Mouse (Mus musculus): ENCODE results near the gene Kank1. TPM values are rescaled to one million over a fixed set of nuclear protein-coding genes. Genes with fewer than 3 reads are reported as not detected.

Kank1 gene
- polyA plus RNA-seq, 1 experiment from 2014 or later = 20.4 TPM

DNA sequence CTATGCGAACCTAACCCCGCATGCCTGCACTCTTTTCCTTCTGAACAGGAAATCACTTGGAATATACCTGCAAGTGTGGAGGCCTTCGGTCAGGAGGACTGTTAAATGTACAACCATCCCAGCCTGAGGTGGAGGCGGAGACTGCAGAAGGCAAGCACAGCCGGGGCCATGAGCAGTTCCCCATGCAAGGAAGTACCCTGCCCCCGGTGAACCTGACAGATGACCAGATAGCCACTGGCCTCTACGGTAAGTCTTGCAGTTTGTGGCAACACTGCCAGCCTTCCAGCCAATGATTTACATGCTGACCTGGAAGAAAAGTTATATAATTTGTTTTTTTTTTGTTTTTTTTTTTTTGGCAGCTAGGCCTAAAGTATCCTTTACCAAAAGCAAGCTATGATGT is 185.3 kb downstream of the Kank1 start:
- no peak overlapping the region for H3K4me3 ChIP-seq
- H3K4me1 ChIP-seq = no peaks in the 10 kb centered on the region
- H3K9me3 ChIP-seq (replicated peaks) = no peaks in the 10 kb centered on the region
- H3K27me3 ChIP-seq = no peaks in the 10 kb centered on the region
- no peak overlapping the region for H3K9ac ChIP-seq
- ATAC-seq (ENCODE audit: low FRiP score) = no peak
- H3K36me3 ChIP-seq = 0 out of 2 replicates have a peak, but pooled peaks cover 3% of the 10 kb centered on the region
- H3K27ac ChIP-seq = no peak overlapping the region
- 86% methylated on average over 7 of the region's 7 CpGs for WGBS
- H3K4me2 ChIP-seq (replicated peaks) = no peak overlapping the region

GRCm38 (mm10) chr19:25423371-25423770 is 186.6 kb downstream of the Kank1 start:
- Histone ChIP-seq H3K27me3 (no peaks in the 10 kb centered on the region), H3K4me3 (no peak overlapping the region), H3K4me2 (replicated peaks) (no peak overlapping the region), H3K27ac (no peak overlapping the region), H3K36me3 (0 out of 2 replicates have a peak, but pooled peaks cover 3% of the 10 kb centered on the region), H3K9ac (no peak overlapping the region), H3K4me1 (no peaks in the 10 kb centered on the region), H3K9me3 (replicated peaks) (no peaks in the 10 kb centered on the region)
- no peak for ATAC-seq (ENCODE audit: low FRiP score)
- WGBS = 93% methylated on average over 5 of the region's 5 CpGs

DNA sequence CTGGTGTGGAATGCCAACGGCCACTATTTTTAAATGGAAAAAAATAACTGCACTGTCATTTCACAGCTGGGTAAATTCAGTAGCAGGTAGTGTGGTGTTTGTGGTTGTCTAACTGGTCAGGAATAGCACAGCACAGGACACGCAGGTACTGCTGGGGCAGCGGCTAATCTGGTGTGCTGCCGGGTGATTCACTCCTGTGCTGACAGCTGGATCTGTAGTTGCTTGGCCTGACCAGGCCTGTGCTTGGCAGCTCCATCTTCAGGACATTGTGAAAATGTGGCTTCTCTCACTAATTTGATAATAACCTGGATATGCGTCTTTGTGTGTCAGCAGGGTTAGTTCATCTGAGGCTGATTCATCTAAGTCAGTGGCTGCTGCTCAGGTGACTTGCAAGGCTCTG is 189.7 kb downstream of the Kank1 start:
- Histone ChIP-seq H3K4me2 (replicated peaks) (no peak overlapping the region), H3K36me3 (peaks cover 12% of the 10 kb centered on the region; the same call in 1 of the 2 replicates), H3K27ac (no peak overlapping the region), H3K27me3 (no peaks in the 10 kb centered on the region), H3K9me3 (replicated peaks) (no peaks in the 10 kb centered on the region), H3K4me3 (no peak overlapping the region), H3K9ac (no peak overlapping the region), H3K4me1 (no peaks in the 10 kb centered on the region)
- 91% methylated on average over 5 of the region's 5 CpGs for WGBS
- no peak for ATAC-seq (ENCODE audit: low FRiP score)

DNA sequence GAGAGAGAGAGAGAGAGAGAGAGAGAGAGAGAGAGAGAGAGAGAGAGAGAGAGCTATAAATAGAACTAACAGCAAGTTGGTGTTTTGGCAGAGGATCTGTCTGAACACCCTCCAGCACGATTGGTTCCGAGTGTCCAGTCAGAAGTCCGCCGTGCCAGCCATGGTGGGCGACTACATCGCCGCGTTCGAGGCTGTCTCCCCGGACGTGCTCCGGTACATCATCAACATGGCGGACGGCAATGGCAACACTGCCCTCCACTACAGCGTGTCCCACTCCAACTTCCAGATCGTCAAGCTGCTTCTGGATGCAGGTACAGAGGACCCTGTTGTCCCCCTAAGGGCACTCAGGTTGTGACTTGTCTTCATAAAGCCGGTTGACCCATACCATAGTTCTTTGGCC is 191.1 kb downstream of the Kank1 start:
- Histone ChIP-seq H3K4me2 (replicated peaks) (no peak overlapping the region), H3K9ac (no peak overlapping the region), H3K4me1 (no peaks in the 10 kb centered on the region), H3K4me3 (no peak overlapping the region), H3K27ac (no peak overlapping the region), H3K27me3 (no peaks in the 10 kb centered on the region), H3K36me3 (peaks cover 12% of the 10 kb centered on the region; the same call in 1 of the 2 replicates), H3K9me3 (replicated peaks) (no peaks in the 10 kb centered on the region)
- ATAC-seq (ENCODE audit: low FRiP score) = no peak
- 95% methylated on average over 17 of the region's 17 CpGs for WGBS

GRCm38 (mm10) chr19:25428338-25428962 is 191.7 kb downstream of the Kank1 start:
- Histone ChIP-seq H3K9ac (no peak overlapping the region), H3K4me2 (replicated peaks) (no peak overlapping the region), H3K4me3 (no peak overlapping the region), H3K27ac (no peak overlapping the region), H3K27me3 (no peaks in the 10 kb centered on the region), H3K9me3 (replicated peaks) (no peaks in the 10 kb centered on the region), H3K4me1 (no peaks in the 10 kb centered on the region), H3K36me3 (peaks cover 12% of the 10 kb centered on the region; the same call in 1 of the 2 replicates)
- no peak for ATAC-seq (ENCODE audit: low FRiP score)
- 82% methylated on average over 13 of the region's 13 CpGs for WGBS

GRCm38 (mm10) chr19:25431431-25431830 is 194.7 kb downstream of the Kank1 start:
- Histone ChIP-seq H3K27ac (no peak overlapping the region), H3K36me3 (peaks cover 8% of the 10 kb centered on the region; the same call in 1 of the 2 replicates), H3K9ac (no peak overlapping the region), H3K27me3 (no peaks in the 10 kb centered on the region), H3K4me2 (replicated peaks) (no peak overlapping the region), H3K4me1 (no peaks in the 10 kb centered on the region), H3K9me3 (replicated peaks) (no peaks in the 10 kb centered on the region), H3K4me3 (no peak overlapping the region)
- 86% methylated on average over 9 of the region's 9 CpGs for WGBS
- ATAC-seq (ENCODE audit: low FRiP score) = no peak

- ATAC-seq (ENCODE audit: low FRiP score) = no peak
- 84% methylated on average over 7 of the region's 7 CpGs for WGBS
- Histone ChIP-seq H3K9ac (no peak overlapping the region), H3K9me3 (replicated peaks) (no peaks in the 10 kb centered on the region), H3K36me3 (peaks cover 8% of the 10 kb centered on the region; the same call in 1 of the 2 replicates), H3K4me1 (no peaks in the 10 kb centered on the region), H3K4me3 (no peak overlapping the region), H3K4me2 (replicated peaks) (no peak overlapping the region), H3K27me3 (no peaks in the 10 kb centered on the region), H3K27ac (no peak overlapping the region)
Measured at GRCm38 (mm10) chr19:25431909-25432308, 195.1 kb downstream of the Kank1 start.

- H3K4me1 ChIP-seq = 0 out of 2 replicates have a peak, but pooled peaks cover 9% of the 10 kb centered on the region
- WGBS = 74% methylated on average over 7 of the region's 7 CpGs
- H3K9me3 ChIP-seq (replicated peaks) = no peaks in the 10 kb centered on the region
- no peak overlapping the region for H3K27ac ChIP-seq
- no peak for ATAC-seq (ENCODE audit: low FRiP score)
- H3K9ac ChIP-seq = no peak overlapping the region
- H3K4me3 ChIP-seq = no peak overlapping the region
- peaks cover 8% of the 10 kb centered on the region; the same call in 1 of the 2 replicates for H3K36me3 ChIP-seq
- H3K4me2 ChIP-seq (replicated peaks) = no peak overlapping the region
- no peaks in the 10 kb centered on the region for H3K27me3 ChIP-seq
Measured at GRCm38 (mm10) chr19:25433169-25433690, 196.5 kb downstream of the Kank1 start.

DNA sequence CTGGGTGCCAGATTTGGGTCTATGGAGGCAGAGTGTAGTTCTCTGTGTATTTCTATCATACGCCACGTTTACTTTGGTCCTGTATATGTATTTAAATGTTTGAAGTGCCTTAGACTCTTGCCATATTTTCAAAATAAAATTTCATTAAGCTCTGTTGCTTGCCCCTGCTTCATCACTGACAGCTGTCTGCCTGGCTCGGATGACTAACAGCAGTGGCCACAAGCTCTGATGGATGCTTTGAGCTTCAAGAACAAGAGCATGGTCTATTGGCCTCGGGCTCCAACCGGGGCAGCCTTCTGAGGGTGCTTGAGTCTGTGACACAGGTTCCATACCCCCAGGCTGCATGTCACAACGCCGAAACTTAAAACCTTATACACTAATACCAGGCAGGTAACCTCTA is 197.6 kb downstream of the Kank1 start:
- Histone ChIP-seq H3K27ac (no peak overlapping the region), H3K4me1 (0 out of 2 replicates have a peak, but pooled peaks cover 9% of the 10 kb centered on the region), H3K36me3 (peaks cover 8% of the 10 kb centered on the region; the same call in 1 of the 2 replicates), H3K4me2 (replicated peaks) (no peak overlapping the region), H3K4me3 (no peak overlapping the region), H3K9ac (no peak overlapping the region), H3K27me3 (no peaks in the 10 kb centered on the region), H3K9me3 (replicated peaks) (no peaks in the 10 kb centered on the region)
- no peak for ATAC-seq (ENCODE audit: low FRiP score)
- 82% methylated on average over 7 of the region's 7 CpGs for WGBS

DNA sequence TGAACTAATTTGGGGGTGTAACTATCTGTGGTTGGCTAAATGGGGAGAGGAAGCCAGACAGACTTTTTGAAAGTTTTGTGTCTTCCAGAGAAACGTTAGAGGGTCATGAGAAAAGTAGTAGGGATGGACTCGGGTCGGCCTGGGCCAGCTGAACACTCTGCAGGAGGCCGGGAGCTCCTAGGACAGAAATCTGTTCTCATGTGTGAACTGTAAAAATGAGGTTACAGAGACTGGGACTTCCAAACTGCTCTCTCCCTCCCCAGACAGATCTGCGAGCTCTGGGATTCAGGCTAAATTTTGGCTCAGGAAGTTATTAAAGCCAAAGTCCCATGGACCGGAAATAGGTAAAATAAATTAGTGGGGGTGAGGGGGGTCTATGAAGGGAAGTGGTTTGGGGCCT is 198.0 kb downstream of the Kank1 start:
- H3K4me2 ChIP-seq (replicated peaks) = no peak overlapping the region
- WGBS = 67% methylated on average over 6 of the region's 6 CpGs

DNA sequence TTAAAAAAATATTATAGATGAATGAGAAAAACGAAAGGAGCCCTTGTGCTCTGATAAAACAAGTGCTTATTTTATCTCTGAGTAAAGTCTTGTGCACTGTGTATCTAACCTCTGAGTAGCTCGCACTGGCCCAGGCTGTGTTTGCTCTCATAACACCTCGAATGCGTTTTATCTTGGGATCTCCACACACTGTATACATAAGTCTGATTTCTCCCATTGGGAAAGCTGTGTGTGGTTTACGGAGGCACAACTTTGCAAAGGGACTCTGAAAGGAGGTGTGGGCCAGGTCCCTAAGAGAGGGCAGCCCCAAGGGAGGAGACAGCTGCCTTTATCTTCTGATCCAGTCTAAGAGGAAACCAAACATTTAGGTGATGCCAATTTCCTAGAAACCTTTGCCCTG is 198.6 kb downstream of the Kank1 start:
- Histone ChIP-seq H3K36me3 (peaks cover 1% of the 10 kb centered on the region; the same call in 1 of the 2 replicates), H3K27me3 (no peaks in the 10 kb centered on the region), H3K4me3 (no peak overlapping the region), H3K9me3 (replicated peaks) (no peaks in the 10 kb centered on the region), H3K27ac (no peak overlapping the region), H3K9ac (no peak overlapping the region), H3K4me1 (0 out of 2 replicates have a peak, but pooled peaks cover 14% of the 10 kb centered on the region), H3K4me2 (replicated peaks) (no peak overlapping the region)
- WGBS = 77% methylated on average over 5 of the region's 5 CpGs
- ATAC-seq (ENCODE audit: low FRiP score) = no peak

More for the DNA sequence above, 198.0 kb downstream of the Kank1 start:
- Histone ChIP-seq H3K4me1 (0 out of 2 replicates have a peak, but pooled peaks cover 11% of the 10 kb centered on the region), H3K27me3 (no peaks in the 10 kb centered on the region), H3K36me3 (peaks cover 8% of the 10 kb centered on the region; the same call in 1 of the 2 replicates), H3K9me3 (replicated peaks) (no peaks in the 10 kb centered on the region), H3K4me3 (no peak overlapping the region), H3K27ac (no peak overlapping the region), H3K9ac (no peak overlapping the region)
- no peak for ATAC-seq (ENCODE audit: low FRiP score)

GRCm38 (mm10) chr19:25436175-25436574 is 199.4 kb downstream of the Kank1 start:
- Histone ChIP-seq H3K36me3 (no peaks in the 10 kb centered on the region), H3K27me3 (no peaks in the 10 kb centered on the region), H3K27ac (no peak overlapping the region), H3K4me1 (0 out of 2 replicates have a peak, but pooled peaks cover 14% of the 10 kb centered on the region), H3K9ac (no peak overlapping the region), H3K9me3 (replicated peaks) (no peaks in the 10 kb centered on the region), H3K4me2 (replicated peaks) (no peak overlapping the region), H3K4me3 (no peak overlapping the region)
- WGBS = 64% methylated on average over 4 of the region's 4 CpGs
- no peak for ATAC-seq (ENCODE audit: low FRiP score)
